Mouse (Mus musculus) right cerebral cortex, postnatal 10 days (tissue): Measurements from ENCODE around the gene Vgll4.

ENCODE experiments used
- DNase-seq, 2 experiments: peaks; one replicate each; pipeline ENCODE4 v3.0.0; 2021; ENCODE audit warnings: low spot score in 2 of 2

Gene Vgll4

GRCm38 (mm10) chr6:114842131-114842530 is 127.7 kb downstream of the Vgll4 start:
- no peak for DNase-seq

- no peak for DNase-seq
Measured at GRCm38 (mm10) chr6:114840012-114840411, 129.8 kb downstream of the Vgll4 start.

GRCm38 (mm10) chr6:114838872-114839271 is 130.9 kb downstream of the Vgll4 start:
- DNase-seq = no peak

GRCm38 (mm10) chr6:114836433-114836832 is 133.4 kb downstream of the Vgll4 start:
- DNase-seq = no peak

GRCm38 (mm10) chr6:114835752-114836151 is 134.0 kb downstream of the Vgll4 start:
- DNase-seq = no peak

- no peak for DNase-seq
Measured at GRCm38 (mm10) chr6:114835344-114835743, 134.4 kb downstream of the Vgll4 start.

- DNase-seq = no peak
Measured at GRCm38 (mm10) chr6:114833791-114834346, 135.9 kb downstream of the Vgll4 start.

GRCm38 (mm10) chr6:114833058-114833685 is 136.6 kb downstream of the Vgll4 start:
- no peak for DNase-seq

- no peak for DNase-seq
Measured at GRCm38 (mm10) chr6:114831807-114832206, 138.0 kb downstream of the Vgll4 start.

- no peak for DNase-seq
Measured at GRCm38 (mm10) chr6:114829660-114830438, 139.9 kb downstream of the Vgll4 start.

GRCm38 (mm10) chr6:114826889-114827288 is 142.9 kb downstream of the Vgll4 start:
- DNase-seq = no peak

GRCm38 (mm10) chr6:114821646-114822045 is 148.1 kb downstream of the Vgll4 start:
- DNase-seq = no peak

- no peak for DNase-seq
Measured at GRCm38 (mm10) chr6:114819971-114820481, 149.8 kb downstream of the Vgll4 start.

- no peak for DNase-seq
Measured at GRCm38 (mm10) chr6:114818471-114818870, 151.3 kb downstream of the Vgll4 start.

- DNase-seq = peak in 1 of 2 experiments; percentile 52
Measured at GRCm38 (mm10) chr6:114817948-114818347, 151.8 kb downstream of the Vgll4 start.

- no peak for DNase-seq
Measured at GRCm38 (mm10) chr6:114814882-114815650, 154.7 kb downstream of the Vgll4 start.

GRCm38 (mm10) chr6:114814199-114814881 is 155.5 kb downstream of the Vgll4 start:
- DNase-seq = no peak

GRCm38 (mm10) chr6:114812779-114813178 is 157.0 kb downstream of the Vgll4 start:
- no peak for DNase-seq

GRCm38 (mm10) chr6:114812322-114812721 is 157.5 kb downstream of the Vgll4 start:
- DNase-seq = peak; percentile 54 to 66
